Mouse (Mus musculus) ES-E14 (cell line): ENCODE measurements around the gene Opa3. TPM values are rescaled to one million over a fixed set of nuclear protein-coding genes. Genes with fewer than 3 reads are reported as not detected.

Experiments
- DNase-seq: peaks from one replicate; pipeline ENCODE4 v3.0.0-alpha.2; 2013; ENCODE audit warnings: low read depth, low spot score
- H3K27ac ChIP-seq: 2 replicates; pipeline ENCODE4 v1.5.1; 2012; ENCODE audit warnings: low read depth, mild to moderate bottlenecking, low read length, moderate library complexity, mixed read lengths; ENCODE audit not compliant: poor library complexity, insufficient read depth, severe bottlenecking
- H3K36me3 ChIP-seq: 2 replicates; pipeline ENCODE4 v1.6.1; 2012; ENCODE audit warnings: mild to moderate bottlenecking, low read length, moderate library complexity, mixed read lengths; ENCODE audit not compliant: control insufficient read depth, poor library complexity, insufficient read depth, severe bottlenecking
- H3K4me1 ChIP-seq, 2 experiments: fragments of 150-350 bp in 1 of 2; sonication (generic) in 1 of 2; 2 replicates each; pipeline ENCODE4 v1.6.1; 2012; ENCODE audit warnings: low read length in 2 of 2, mild to moderate bottlenecking in 1 of 2, mixed read lengths in 1 of 2; ENCODE audit not compliant: control insufficient read depth in 2 of 2, insufficient read depth in 2 of 2, poor library complexity in 1 of 2
- H3K4me3 ChIP-seq, 2 experiments: fragments of 150-350 bp in 1 of 2; sonication (generic) in 1 of 2; 2 replicates each; pipeline ENCODE4 v1.5.1; 2012; ENCODE audit warnings: low read length in 2 of 2, low read depth in 1 of 2, mild to moderate bottlenecking in 1 of 2, mixed read lengths in 1 of 2; ENCODE audit not compliant: insufficient read depth in 1 of 2, poor library complexity in 1 of 2, severe bottlenecking in 1 of 2
- H3K9ac ChIP-seq: 2 replicates; pipeline ENCODE4 v1.6.1; 2012; ENCODE audit warnings: low read depth, mild to moderate bottlenecking, low read length, mixed read lengths; ENCODE audit not compliant: poor library complexity, insufficient read depth, severe bottlenecking
- H3K9me3 ChIP-seq: fragments of 150-350 bp; sonication (generic); 2 replicates; pipeline ENCODE4 v1.6.1; 2012; ENCODE audit warnings: low read depth, mild to moderate bottlenecking, low read length; ENCODE audit not compliant: control insufficient read depth, insufficient read depth
- CHD2 ChIP-seq: IDR thresholded peaks from 2 replicates; pipeline ENCODE4 v1.6.1; 2014; ENCODE audit warnings: mild to moderate bottlenecking, low read depth, low read length, inconsistent platforms
- HCFC1 ChIP-seq: IDR thresholded peaks from 2 replicates; pipeline ENCODE4 v1.6.1; 2012; ENCODE audit warnings: low read length, inconsistent platforms, borderline replicate concordance; ENCODE audit not compliant: insufficient read depth
- ZC3H11A ChIP-seq: IDR thresholded peaks from 2 replicates; pipeline ENCODE4 v1.6.1; 2012; ENCODE audit warnings: low read depth, mild to moderate bottlenecking, inconsistent platforms, low read length, borderline replicate concordance
- ZNF384 ChIP-seq: IDR thresholded peaks from 2 replicates; pipeline ENCODE4 v1.6.1; 2012; ENCODE audit warnings: low read depth, low read length, inconsistent platforms
- in situ Hi-C, 2 experiments: fragments of 600-800 bp; cut with MboI; formaldehyde crosslinking; loops; one replicate each; pipeline ENCODE4 v1.15.1; 2025; ENCODE audit warnings: low sequenced_read_pairs in 2 of 2, inconsistent platforms in 1 of 2; ENCODE audit not compliant: unreplicated experiment in 2 of 2
- total RNA-seq: library from RNA; depleted of rRNA; stranded (reverse); fragments of 300-350 nt; gene quantifications from 2 replicates; pipeline ENCODE4 v1.2.3, GENCODE M21; 2012; rRNA removed

Gene Opa3
- total RNA-seq, 1 experiment: 15.8 TPM

- DNase-seq: no peak
- Histone ChIP-seq H3K9me3 (no peaks in the 10 kb centered on the region), H3K9ac (no peak overlapping the region), H3K4me3 (no peak overlapping the region), H3K36me3 (no peaks in the 10 kb centered on the region), H3K4me1 (peaks cover 0 to 11% of the 10 kb centered on the region in 2 experiments; a peak in 1 of 4 replicates), H3K27ac (no peak overlapping the region)
- no peak for TF ChIP-seq HCFC1
- TF ChIP-seq ZC3H11A: no peak
- TF ChIP-seq ZNF384: no peak
- TF ChIP-seq CHD2: 0 out of 2 replicates have a peak, but pooled peaks have one; percentile 13
- in situ Hi-C loops: no loop called here
Observed at GRCm38 (mm10) chr7:19305413-19305735, 77.2 kb downstream of the Opa3 start.

Other genes starting within 250 kb of the Opa3 start
- gene Nanos2, start 240.9 kb upstream of the Opa3 start, total RNA-seq: not detected in 2 replicates
- gene Mypop, start 237.1 kb upstream of the Opa3 start, total RNA-seq: 3.1 and 3.7 TPM in 2 replicates
- 15.9 and 16.3 TPM in 2 replicates for gene Irf2bp1, start 224.3 kb upstream of the Opa3 start, total RNA-seq
- gene Foxa3, start 204.8 kb upstream of the Opa3 start, total RNA-seq: 1.6 and 1.7 TPM in 2 replicates
- 91.5 and 105 TPM in 2 replicates for gene Sympk, start 204.0 kb upstream of the Opa3 start, total RNA-seq
- gene Rsph6a, start 173.6 kb upstream of the Opa3 start, total RNA-seq: 0.94 and 2.3 TPM in 2 replicates
- gene Dmwd, start 152.1 kb upstream of the Opa3 start, total RNA-seq: 41.3 and 45.2 TPM in 2 replicates
- 32.6 and 34.1 TPM in 2 replicates for gene Dmpk, start 144.5 kb upstream of the Opa3 start, total RNA-seq
- 2.9 and 3.0 TPM in 2 replicates for gene Six5, start 133.7 kb upstream of the Opa3 start, total RNA-seq
- 1.2 and 1.9 TPM in 2 replicates for gene Gm4969, start 110.0 kb upstream of the Opa3 start, total RNA-seq
- gene Fbxo46, start 108.5 kb upstream of the Opa3 start, total RNA-seq: 19.5 and 27.1 TPM in 2 replicates
- gene Qpctl, start 79.0 kb upstream of the Opa3 start, total RNA-seq: 8.1 and 11.7 TPM in 2 replicates
- gene Snrpd2, start 78.6 kb upstream of the Opa3 start, total RNA-seq: 355 and 382 TPM in 2 replicates
- 1.5 and 3.6 TPM in 2 replicates for gene Gipr, start 62.2 kb upstream of the Opa3 start, total RNA-seq
- 29.5 and 29.8 TPM in 2 replicates for gene Eml2, start 51.9 kb upstream of the Opa3 start, total RNA-seq
- gene Gpr4, start 15.8 kb upstream of the Opa3 start, total RNA-seq: 3.8 TPM in 2 replicates
- 92.5 and 108 TPM in 2 replicates for gene Vasp, start 43.5 kb downstream of the Opa3 start, total RNA-seq
- 2.9 and 9.7 TPM in 2 replicates for gene Ppm1n, start 51.7 kb downstream of the Opa3 start, total RNA-seq
- 9.9 and 10.8 TPM in 2 replicates for gene Rtn2, start 54.3 kb downstream of the Opa3 start, total RNA-seq
- 5.8 and 6.3 TPM in 2 replicates for gene Fosb, start 81.7 kb downstream of the Opa3 start, total RNA-seq
- 48.0 and 53.2 TPM in 2 replicates for gene Ercc1, start 116.4 kb downstream of the Opa3 start, total RNA-seq
- gene Cd3eap, start 131.1 kb downstream of the Opa3 start, total RNA-seq: 18.3 and 26.7 TPM in 2 replicates
- 5.3 and 7.4 TPM in 2 replicates for gene Ppp1r13l, start 131.4 kb downstream of the Opa3 start, total RNA-seq
- 38.8 and 62.6 TPM in 2 replicates for gene Ercc2, start 153.7 kb downstream of the Opa3 start, total RNA-seq
- 10.1 and 19.5 TPM in 2 replicates for gene Klc3, start 175.8 kb downstream of the Opa3 start, total RNA-seq
- gene Ckm, start 176.4 kb downstream of the Opa3 start, total RNA-seq: 0.85 and 1.1 TPM in 2 replicates
- 9.9 and 10.3 TPM in 2 replicates for gene Mark4, start 230.5 kb downstream of the Opa3 start, total RNA-seq
- 0.85 and 2.2 TPM in 2 replicates for gene Exoc3l2, start 235.0 kb downstream of the Opa3 start, total RNA-seq